Mouse (Mus musculus): ENCODE measurements around the gene Hapln4.

Gene Hapln4

DNA sequence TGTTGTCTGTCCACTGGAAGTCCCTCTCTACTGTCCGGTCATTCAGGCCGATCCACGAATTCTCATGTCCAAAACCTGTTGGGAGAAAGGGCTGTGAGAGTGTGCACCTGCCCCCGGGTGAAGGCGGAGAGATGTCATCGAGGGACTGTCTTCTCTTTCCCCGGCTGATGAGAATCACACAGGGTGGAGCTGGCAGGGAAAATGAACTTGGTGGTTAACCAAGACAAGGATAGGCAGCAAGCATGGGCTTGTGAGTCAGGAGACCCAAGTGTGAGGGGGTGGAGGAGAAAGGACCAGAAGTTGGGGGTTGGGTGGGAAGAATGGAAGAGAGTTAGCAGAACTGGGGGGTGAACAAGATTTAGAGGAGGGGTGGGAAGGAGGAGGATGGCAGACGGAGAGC, 17.0 kb downstream of the Hapln4 start:
- DNase-seq (ENCODE audit: low spot score) = no peak

DNA sequence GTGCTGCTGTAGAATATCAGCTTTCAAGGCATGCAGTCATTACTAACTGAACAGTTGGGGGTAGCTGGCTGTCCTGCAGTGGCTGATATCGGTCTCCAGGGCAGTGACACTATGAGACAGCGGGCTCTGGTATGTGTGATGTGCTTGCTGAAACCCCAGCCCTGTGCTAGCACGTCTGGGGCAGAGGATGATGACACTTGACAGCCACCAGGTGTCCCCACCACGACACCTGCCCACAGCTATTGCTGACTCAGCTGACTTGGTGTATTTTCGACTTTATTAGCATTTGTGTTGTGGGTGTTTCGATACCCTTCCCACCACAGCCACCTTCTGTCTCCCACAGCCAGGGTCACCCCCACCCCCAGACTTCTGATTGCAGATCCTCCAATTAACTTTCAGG, 21.2 kb downstream of the Hapln4 start:
- DNase-seq (ENCODE audit: low spot score) = no peak

DNA sequence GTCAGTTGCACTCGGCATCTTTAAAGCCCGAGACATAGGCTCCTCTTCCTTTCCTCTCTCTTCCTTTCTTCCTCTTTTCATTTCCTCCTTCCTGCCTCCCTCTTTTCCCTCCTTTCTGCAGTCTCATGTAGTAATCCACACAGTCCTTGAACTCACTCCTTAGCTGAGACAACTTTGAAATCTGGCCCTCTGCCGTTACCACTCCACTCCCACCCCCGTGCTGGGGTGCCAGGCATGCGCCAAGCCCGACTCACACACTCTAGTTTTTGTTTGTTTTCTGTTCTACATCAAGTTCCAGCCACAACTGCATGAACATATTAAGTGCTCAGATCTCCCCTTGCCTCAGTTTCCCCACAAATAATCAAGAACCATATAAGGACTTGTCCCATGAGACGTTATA, 21.7 kb downstream of the Hapln4 start:
- no peak for DNase-seq (ENCODE audit: low spot score)

DNA sequence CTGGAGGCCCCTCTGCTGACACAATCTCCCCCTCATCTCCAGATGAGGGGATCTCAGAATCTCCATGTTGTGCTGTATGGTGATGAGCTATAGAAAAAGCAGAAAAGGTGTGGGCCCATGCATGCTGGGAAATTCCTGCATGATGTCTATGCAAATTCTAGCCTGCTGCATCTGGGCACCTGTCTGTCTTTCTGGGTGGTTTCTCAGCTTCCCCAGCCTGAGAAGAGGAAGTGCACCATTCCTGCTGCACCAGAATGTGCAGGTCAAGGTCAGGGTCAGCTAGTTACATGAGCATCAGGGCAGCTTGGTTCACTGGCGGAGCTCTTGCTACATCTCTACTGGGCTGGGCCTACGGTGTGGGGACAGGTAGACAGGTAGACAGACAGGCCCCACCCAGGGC, 27.2 kb downstream of the Hapln4 start:
- DNase-seq (ENCODE audit: low spot score) = no peak

DNA sequence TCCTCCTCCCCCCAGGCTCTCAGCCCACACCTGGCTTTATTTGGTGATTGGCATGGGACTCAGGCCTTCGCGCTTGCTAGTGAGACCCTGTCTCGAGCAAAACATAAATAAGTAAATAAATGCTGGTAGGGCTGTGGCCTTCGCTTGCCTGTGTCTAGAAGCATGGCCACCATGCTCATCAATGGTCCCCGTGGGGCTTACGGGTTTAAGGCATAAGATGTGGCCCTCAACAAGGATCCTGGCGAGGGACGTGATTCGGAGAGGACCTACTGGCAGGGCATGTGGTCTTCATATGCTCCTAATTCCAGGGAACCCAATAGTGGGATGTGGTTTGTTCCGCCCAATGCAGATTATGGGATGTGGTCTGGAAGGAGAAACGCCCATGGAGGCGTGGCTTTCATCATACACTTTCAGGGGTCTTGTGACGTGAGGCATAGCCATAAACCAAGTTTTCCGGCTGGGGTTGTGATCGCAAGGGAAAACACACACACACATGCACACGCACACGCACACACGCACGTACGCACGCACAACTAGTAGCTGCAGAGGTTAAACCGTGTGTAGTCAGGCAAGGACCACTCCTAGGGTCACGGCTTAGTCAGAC, 28.0 kb downstream of the Hapln4 start:
- no peak for DNase-seq (ENCODE audit: low spot score)

DNA sequence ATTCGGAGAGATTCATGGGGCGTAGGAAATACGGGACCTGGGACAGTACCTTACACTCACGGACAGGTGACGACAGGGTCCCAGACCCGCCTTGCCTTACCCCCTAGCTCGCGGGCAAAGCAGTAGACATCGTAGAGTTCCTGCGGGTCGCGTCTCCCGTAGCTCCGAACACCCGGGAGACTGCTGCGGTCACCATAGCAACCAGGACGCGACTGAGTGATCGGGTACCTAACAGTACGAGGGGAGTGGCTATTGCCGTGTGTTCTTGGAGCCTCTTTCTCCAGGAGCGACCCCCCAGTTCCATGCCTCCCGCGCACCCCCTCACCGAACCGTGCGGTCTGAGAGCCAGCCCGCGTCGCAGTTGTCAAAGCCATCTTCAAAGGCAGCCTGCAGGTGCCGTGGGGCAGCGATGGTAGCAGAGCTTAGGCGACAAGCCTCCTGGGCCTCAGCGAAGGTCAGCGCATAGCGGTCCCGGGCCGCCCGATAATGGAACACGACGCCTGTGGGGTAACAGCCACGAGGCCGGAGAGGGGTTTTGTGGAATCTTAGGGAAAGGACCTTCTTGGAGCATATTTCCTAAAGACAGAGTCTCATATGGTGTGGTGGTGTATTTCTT, 29.3 kb downstream of the Hapln4 start:
- DNase-seq (ENCODE audit: low spot score) = no peak

DNA sequence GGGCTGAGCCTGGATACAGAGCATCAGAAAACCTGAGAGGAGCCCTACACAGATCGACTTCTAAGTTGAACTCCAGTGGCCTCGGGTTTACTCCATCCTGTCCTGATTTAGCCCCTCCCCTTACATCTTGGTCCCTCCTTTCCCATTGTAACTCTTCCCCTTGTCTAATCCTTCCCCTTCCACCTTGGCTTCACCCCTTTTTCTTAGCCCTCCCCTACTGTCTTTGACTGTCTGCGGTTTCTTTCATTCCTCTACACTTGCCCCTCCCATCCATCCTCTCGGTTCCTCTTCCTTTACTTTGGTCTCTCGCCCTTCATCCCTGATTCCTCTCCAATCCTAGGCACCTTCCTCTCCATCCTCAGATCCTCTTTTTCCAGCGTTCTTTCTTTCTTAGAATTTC, 31.2 kb downstream of the Hapln4 start:
- no peak for DNase-seq (ENCODE audit: low spot score)

DNA sequence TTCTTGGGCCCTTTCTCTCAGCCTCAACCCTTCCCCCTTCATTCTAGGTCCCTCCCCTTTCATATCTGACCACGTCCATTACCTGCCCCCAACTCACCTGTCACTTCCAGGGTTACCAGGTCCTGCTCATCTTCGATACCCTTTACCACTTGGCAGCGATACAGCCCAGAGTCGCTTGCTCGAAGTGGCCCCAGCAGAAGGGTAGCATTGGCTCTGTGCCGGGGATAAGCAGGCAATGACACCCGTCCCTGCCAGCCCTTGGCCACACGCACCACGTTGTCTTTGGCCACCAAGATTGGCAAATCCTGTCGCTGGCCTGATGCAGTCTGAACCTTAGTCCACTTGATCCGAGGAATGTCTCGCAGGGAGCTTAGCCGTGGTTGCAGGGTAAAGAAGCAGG, 31.6 kb downstream of the Hapln4 start:
- DNase-seq (ENCODE audit: low spot score) = no peak

DNA sequence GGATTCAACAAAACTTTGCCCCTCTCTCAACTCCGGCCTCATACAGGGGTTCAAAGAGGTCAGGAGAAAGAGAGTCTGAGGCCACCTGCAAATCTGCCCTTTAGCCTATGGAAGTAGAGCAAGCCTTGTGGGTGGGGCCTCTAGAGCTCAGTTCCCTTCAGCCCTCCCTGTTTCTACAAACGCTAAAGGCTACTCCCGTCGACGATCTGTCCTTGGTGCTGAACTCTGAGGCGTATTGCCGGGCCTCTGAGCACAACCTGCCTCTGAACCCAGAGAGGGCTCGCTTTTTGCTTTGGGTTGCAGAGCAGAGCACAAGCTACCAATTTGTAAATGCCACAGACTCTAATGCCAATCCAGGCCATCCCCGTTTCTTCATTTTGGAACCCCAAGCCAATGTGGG, 34.4 kb downstream of the Hapln4 start:
- DNase-seq (ENCODE audit: low spot score) = no peak

DNA sequence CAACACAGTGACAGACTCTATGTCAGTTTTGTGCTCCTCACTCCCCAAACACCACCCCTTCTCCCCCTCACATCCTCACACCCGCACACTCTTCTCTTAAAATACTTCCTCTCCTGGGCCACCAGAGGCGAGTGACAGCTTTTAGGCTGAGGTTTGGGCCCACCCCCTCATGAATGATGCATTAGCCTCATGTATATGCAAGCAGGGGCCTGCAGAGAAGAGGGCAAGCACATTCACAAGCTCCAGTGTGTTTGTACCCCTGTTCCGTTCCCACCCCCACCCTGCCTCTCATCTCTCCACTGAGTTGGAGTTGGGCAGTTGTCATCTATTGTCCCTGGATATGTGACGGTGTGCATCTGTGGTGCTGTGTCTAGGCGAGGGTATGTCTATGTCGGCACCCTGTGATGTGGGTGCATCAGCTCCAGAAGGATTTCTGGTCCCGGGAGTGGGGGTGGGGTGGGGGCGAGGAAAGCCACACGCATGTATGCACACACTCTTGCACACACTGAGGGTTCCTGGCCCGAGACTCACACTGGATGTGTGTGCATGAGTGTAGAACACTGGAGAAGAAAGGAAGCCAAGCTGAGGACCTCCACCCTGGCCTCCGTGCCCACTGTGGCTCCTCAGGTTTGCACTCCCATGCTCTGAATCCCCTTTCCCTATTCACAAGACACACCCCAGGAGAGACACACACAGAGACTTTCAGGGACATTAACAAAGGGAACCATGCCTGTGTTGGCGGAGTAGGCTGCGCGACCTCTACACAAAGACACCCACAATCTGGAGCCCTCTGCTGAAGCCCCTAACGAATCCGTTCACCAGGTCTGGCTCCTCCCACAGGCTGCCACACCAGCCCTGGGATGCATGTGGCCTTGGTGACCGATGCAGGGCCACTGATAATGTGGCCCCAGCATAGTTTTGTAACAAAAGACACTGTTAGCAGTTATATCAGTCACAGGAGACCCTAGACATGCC, 35.8 kb downstream of the Hapln4 start:
- peak; percentile 55 for DNase-seq (ENCODE audit: low spot score)

DNA sequence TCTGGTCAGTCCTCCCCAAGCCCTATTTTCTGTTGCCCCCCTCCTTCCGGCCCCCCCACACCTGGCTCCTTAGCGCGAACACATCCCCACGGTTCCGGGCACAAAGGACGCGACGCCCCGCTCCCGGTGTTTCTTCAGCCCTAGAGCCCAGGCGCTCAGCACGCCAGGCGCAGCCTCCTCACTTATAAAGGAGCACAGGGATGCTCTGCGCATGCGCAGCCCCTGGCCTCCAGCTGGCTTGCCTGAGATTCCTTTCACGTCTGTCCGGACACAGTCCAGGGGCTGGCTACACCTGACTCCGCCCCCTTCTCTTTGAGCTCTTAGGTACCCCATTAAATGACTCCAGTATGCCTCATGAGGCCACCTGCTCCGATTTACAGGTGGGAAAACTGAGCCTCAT, 37.4 kb downstream of the Hapln4 start, which contains the start of gene Ncan:
TSS of gene Ncan (minus strand) at position 207 of the 400 bp plus-strand sequence.
- DNase-seq (ENCODE audit: low spot score) = peak; percentile 89

DNA sequence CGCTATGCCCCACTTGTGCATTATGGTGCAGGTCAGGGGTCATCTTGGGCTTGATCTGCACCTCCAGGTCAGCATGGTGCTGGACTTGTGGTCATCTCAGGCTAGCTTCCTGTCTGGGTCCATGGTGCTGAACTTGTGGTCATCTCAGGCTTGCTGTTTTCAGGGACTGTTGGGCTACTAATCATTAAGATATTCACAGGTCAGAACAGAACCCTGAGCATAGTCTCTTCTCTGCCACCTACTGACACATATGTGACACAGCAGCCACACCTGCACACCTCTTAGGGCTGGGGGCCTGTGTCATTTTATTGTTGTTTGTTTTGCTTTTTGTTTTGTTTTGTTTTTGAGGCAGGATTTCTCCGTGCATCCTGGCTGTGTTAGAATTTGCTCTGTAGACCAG, 39.6 kb downstream of the Hapln4 start:
- no peak for DNase-seq (ENCODE audit: low spot score)

DNA sequence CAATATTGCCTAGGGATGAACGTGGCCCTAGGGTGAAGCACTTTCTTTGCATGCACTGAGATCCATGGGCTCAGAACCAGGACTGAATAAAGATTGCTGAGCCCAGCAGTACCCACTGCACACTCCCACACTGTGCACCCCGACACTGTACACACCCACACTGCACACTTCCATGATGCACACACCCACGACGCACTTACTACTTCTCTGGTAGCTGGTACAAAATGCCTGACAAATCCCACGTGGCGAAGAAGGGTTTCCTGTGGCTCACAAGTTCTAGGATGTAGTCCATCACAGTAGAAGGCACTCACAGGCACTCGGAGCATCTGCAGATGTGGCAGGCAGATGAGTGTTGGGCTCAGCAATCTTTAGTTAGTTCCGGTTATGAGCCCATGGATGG, 41.7 kb downstream of the Hapln4 start:
- no peak for DNase-seq (ENCODE audit: low spot score)

DNA sequence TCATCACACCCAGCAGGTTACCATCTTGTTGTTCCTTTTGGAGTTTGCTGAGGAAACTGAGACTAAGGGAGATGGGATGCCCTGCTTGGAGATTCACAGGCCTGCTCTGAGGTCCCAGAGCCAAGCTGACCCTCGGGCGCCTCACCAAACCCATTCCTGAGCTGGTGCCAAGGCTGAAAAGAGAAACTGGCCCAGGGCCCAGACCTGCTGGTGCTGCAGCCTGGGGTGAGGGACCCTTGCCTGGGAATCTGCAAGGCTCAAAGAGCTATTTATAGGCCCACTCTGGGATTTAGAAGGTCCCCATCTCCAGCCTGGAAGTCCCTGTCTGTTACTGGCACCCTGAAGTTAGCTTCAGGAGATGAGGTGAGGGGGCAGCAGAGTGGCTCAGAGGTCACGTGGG, 45.2 kb downstream of the Hapln4 start:
- peak; percentile 65 for DNase-seq (ENCODE audit: low spot score)

DNA sequence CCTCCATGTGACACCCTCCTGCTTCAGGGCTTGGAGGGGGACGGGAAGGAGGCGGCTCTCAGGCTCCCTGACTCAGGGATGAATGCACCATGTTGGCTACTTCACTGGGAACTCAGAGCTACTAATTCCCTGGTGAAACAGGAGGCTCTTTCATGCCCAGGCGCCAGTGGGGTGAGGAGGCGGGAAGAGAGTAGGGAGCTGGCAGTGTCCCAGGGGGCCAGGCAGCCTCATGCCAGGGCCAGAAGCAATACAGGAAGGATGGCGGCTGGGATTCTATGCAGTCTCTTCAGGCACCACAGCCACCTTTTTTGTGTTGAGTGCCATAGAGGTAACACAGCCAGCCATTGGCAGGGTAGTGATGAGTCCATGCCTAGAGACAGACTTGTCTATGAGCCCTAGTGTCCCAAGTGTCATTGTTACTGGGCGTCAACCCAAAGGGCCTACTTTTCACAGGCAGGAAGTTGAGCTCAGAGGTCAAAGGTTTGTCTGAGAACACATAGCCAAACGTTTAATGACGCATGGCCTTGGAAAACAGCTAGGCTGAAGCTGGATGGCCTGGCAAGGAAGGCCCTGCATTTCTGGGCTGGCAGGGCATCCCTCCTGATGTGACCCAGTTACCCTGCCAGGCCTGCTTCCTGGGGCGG, 46.2 kb downstream of the Hapln4 start:
- DNase-seq (ENCODE audit: low spot score) = peak; percentile 84

DNA sequence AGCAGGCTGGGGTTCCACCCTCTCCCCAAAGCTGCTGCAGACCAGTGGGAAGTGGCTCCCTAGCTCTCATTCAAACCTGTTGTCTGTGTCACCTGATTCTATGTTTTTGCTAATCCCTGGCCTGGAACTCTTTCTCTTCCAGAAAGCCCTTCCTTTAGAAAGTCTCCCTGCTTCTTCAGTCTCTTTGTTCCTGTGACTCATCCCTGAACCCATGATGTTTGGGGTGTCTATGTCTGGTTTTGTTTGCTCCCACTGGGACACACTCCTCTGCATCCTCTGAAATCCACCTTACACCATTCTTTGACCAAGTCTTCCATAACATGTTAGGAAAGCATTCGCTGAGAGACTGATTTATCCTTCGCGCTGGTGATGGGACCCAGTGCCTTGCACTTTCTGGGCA, 46.8 kb downstream of the Hapln4 start:
- no peak for DNase-seq (ENCODE audit: low spot score)

DNA sequence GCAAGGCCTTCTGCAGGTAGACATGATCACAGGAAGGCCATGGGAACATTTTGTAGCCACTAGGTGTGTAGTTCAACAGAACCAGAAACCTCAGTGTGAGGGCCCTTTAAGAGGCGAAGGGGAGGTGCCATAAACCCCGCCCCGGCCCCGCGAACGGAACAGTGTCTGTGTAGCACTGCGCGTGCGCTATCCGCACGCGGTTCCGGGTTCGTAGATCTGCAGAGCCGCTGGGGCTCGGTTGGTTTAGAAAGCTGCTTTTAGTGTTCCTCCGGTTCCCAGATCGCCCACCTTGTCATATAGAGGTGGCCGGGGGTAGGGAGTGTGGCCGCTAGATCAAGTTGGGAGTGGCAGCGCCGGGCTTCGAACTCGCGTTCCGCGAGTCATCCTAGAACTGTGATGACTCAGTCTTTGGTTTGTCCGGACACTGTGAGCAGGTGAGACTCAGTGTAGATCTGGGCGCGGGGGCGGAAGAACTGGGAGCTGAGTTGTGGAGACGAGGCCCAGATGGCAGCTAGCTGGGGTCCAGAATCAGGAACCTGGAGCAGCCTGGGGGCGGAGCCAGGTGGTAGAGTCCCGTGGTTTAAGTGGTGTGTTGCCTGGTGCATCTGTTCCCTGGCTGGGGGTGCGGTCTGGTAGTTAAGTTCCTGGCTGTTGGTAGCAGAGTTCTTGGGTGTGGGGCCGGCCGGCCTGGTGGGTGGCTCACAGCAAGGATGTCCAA, 48.1 kb downstream of the Hapln4 start, which contains the start of gene Nr2c2ap:
TSS of gene Nr2c2ap (plus strand) at position 168 of the 718 bp plus-strand sequence.
- DNase-seq (ENCODE audit: low spot score) = peak; percentile 81

DNA sequence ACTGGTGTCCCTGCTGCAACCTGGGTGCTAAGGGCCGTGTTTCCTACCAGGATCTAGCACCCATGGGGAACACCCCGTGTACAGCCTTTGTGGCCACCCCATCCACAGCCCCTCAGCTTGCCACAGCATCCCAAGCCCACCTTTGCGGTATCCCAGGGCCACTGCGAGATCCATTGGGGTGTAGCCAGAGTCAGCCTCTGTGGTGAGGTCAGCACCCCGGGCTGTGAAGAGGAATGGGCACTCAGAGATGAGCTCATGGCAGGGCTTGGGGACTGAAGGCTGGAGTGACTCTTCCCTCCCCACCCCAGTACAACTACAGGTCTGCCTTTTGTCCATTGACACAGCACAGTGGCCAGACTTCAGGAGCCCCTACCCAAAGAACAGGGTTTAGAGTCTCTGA, 50.8 kb downstream of the Hapln4 start:
- DNase-seq (ENCODE audit: low spot score) = no peak

DNA sequence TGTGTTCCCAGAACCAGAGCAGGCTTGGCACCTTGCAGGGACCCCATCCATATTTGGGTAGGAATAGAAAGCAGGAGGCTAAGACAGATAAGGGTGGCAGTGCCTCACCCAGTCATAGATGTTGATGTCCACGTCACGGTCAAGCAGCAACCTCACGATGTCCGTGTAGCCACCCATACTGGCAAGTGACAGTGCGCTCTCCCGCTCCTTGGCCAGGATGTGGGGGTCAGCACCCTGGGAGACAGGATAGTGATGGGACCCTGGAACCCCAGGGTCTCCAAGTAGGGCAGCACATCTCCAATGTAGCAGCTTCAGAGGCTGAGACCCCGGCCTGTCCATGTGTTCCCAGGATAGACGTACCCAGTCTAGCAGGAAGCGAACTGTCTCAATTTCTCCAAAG, 51.7 kb downstream of the Hapln4 start:
- no peak for DNase-seq (ENCODE audit: low spot score)

DNA sequence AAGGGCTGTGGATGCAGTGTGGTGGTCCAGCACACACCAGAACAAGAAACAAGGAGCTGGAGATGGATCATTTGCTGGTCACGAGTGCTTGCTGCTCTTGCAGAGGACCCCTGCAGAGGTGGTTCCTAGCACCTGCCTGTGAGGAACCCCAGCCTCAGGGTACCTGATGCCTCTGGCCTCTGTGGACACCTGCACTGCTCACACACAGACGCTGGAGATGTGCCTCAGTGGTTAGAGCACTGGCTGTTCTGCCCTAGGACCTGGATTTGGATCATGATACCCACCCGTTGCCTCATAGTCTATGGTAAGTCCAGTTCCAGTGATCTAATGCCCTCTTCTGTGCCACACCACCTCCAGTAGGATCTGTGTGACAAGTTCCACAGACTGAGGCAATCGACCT, 53.3 kb downstream of the Hapln4 start:
- DNase-seq (ENCODE audit: low spot score) = no peak

DNA sequence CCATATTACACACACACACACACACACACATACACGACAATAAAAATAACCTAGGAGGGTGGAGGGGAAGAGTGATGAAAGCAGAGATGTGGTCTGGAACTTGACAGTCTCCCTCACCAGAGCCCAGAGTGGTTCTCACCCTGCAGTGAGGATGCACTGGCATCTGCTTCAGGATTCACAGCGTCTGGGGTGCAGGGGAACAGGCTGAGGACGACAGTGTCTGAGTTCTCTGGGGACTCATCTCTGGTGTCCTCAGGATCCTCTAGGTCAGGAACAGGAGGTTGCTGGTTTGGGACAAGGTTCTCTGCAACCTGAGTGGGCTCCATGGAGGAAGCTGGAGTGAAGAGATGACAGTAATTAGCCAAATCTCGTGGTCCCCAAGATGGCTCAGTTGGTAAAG, 54.6 kb downstream of the Hapln4 start:
- DNase-seq (ENCODE audit: low spot score) = no peak
